Comparison of ENCODE assay signal across 8 mouse cellular contexts in genomic region chr19:47259581-47259980, GRCm38 (mm10).
DNase-seq lines count a peak whose midpoint lies in the region; ATAC-seq and TF ChIP-seq lines count a peak whose summit lies in the region.

No protein-coding gene starts in this region.

- peak; percentile 47 for DNase-seq in heart, postnatal 0 days (ENCODE audit: low spot score)
- DNase-seq in heart, adult 8-10 months (ENCODE audit: low spot score), result no peak
- DNase-seq in forelimb bud, embryonic 11.5 days (ENCODE audit: low read depth, low spot score), result peak; percentile 56
- peak; percentile 69 for DNase-seq in limb, embryonic 11.5 days (ENCODE audit: low spot score)
- DNase-seq in retina, embryonic 14.5 days (ENCODE audit: low spot score), result peak; percentile 72
- DNase-seq in left cerebral cortex, adult 8-10 months (ENCODE audit: low spot score in 2 of 2), result no peak

- peak; percentile 59 for TF ChIP-seq CTCF in heart, postnatal 0 days (IDR thresholded peaks at IDR 0.05; ENCODE audit: low read depth)
- TF ChIP-seq CTCF in bone marrow, adult 2 months (IDR thresholded peaks at IDR 0.05; ENCODE audit: control insufficient read depth, insufficient read depth, low read length), result peak; percentile 55; the same call in 1 of the 2 replicates

- TF ChIP-seq EP300 in heart, postnatal 0 days (IDR thresholded peaks at IDR 0.05; ENCODE audit: low read depth), result no peak

- no peak overlapping the region for H3K27ac ChIP-seq in heart, postnatal 0 days (ENCODE audit: low read depth)
- H3K27ac ChIP-seq in bone marrow, adult 2 months (ENCODE audit: control insufficient read depth, insufficient read depth, low read depth, low read length, poor library complexity), result no peak overlapping the region
- no peak overlapping the region for H3K27ac ChIP-seq in limb, embryonic 11.5 days (replicated peaks; ENCODE audit: low read depth, low read length)
- H3K27ac ChIP-seq in heart, embryonic 11.5 days (ENCODE audit: low read depth, low read length), result no peak overlapping the region

- no peak for TF ChIP-seq POLR2A in bone marrow, adult 2 months (IDR thresholded peaks at IDR 0.05; ENCODE audit: borderline replicate concordance, control insufficient read depth, low read depth, low read length)

- 0 out of 2 replicates have a peak, but pooled peaks cover under 1% of the 10 kb centered on the region for H3K27me3 ChIP-seq in heart, postnatal 0 days (ENCODE audit: control insufficient read depth, insufficient read depth, low read length)
- H3K27me3 ChIP-seq in limb, embryonic 11.5 days (ENCODE audit: control insufficient read depth, insufficient read depth, low read length), result no peaks in the 10 kb centered on the region
- no peaks in the 10 kb centered on the region; the same call in 1 of the 2 replicates for H3K27me3 ChIP-seq in heart, embryonic 11.5 days (ENCODE audit: control insufficient read depth, insufficient read depth, low read length)

- H3K9ac ChIP-seq in heart, postnatal 0 days (replicated peaks; ENCODE audit: low read depth, low read length), result no peak overlapping the region
- no peak overlapping the region for H3K9ac ChIP-seq in limb, embryonic 11.5 days (ENCODE audit: low read length)
- no peak overlapping the region for H3K9ac ChIP-seq in heart, embryonic 11.5 days (ENCODE audit: low read depth, low read length)

- 14% methylated on average over 5 of the region's 5 CpGs for WGBS in heart, postnatal 0 days
- WGBS in bone marrow, adult 2 months, result 29% methylated on average over 5 of the region's 5 CpGs
- 11% methylated on average over 5 of the region's 5 CpGs for WGBS in limb, embryonic 11.5 days
- WGBS in heart, embryonic 11.5 days (ENCODE audit: insufficient replicate concordance), result 11% methylated on average over 5 of the region's 5 CpGs

- peaks cover 7% of the 10 kb centered on the region for H3K36me3 ChIP-seq in heart, postnatal 0 days (replicated peaks; ENCODE audit: control insufficient read depth, insufficient read depth, low read length)
- no peaks in the 10 kb centered on the region for H3K36me3 ChIP-seq in limb, embryonic 11.5 days (ENCODE audit: control insufficient read depth, insufficient read depth, low read length)
- no peaks in the 10 kb centered on the region for H3K36me3 ChIP-seq in heart, embryonic 11.5 days (ENCODE audit: control insufficient read depth, insufficient read depth, low read length)

- H3K4me3 ChIP-seq in heart, postnatal 0 days (ENCODE audit: low read depth, low read length), result no peak overlapping the region
- H3K4me3 ChIP-seq in bone marrow, adult 2 months (replicated peaks; ENCODE audit: control insufficient read depth, low read depth, low read length), result no peak overlapping the region
- no peak overlapping the region for H3K4me3 ChIP-seq in limb, embryonic 11.5 days (ENCODE audit: low read depth, low read length)
- no peak overlapping the region for H3K4me3 ChIP-seq in heart, embryonic 11.5 days (ENCODE audit: low read depth, low read length)

- H3K4me1 ChIP-seq in heart, postnatal 0 days (ENCODE audit: control insufficient read depth, insufficient read depth), result no peaks in the 10 kb centered on the region
- H3K4me1 ChIP-seq in bone marrow, adult 2 months (ENCODE audit: control insufficient read depth, insufficient read depth, low read length), result no peaks in the 10 kb centered on the region
- H3K4me1 ChIP-seq in limb, embryonic 11.5 days (ENCODE audit: control insufficient read depth, insufficient read depth, low read length), result no peaks in the 10 kb centered on the region
- H3K4me1 ChIP-seq in heart, embryonic 11.5 days (ENCODE audit: control insufficient read depth, insufficient read depth, low read length), result no peaks in the 10 kb centered on the region; the same call in 1 of the 2 replicates

- peak; percentile 16; the same call in 1 of the 2 replicates for ATAC-seq in heart, postnatal 0 days (ENCODE audit: insufficient read depth, low read depth)
- ATAC-seq in limb, embryonic 11.5 days (ENCODE audit: insufficient number of reproducible peaks, low FRiP score, low TSS enrichment, low read depth), result peak; percentile 20; the same call in 1 of the 2 replicates
- no peak for ATAC-seq in heart, embryonic 11.5 days (replicated peaks; ENCODE audit: insufficient number of reproducible peaks, low FRiP score, low TSS enrichment)

- H3K4me2 ChIP-seq in heart, postnatal 0 days (ENCODE audit: low read depth, low read length), result no peak overlapping the region
- no peak overlapping the region for H3K4me2 ChIP-seq in limb, embryonic 11.5 days (ENCODE audit: low read depth, severe bottlenecking)
- no peak overlapping the region for H3K4me2 ChIP-seq in heart, embryonic 11.5 days

- H3K9me3 ChIP-seq in heart, postnatal 0 days (replicated peaks; ENCODE audit: control insufficient read depth, low read length), result no peaks in the 10 kb centered on the region
- no peaks in the 10 kb centered on the region for H3K9me3 ChIP-seq in limb, embryonic 11.5 days (ENCODE audit: control insufficient read depth, low read length)
- H3K9me3 ChIP-seq in heart, embryonic 11.5 days (replicated peaks; ENCODE audit: control insufficient read depth, low read length), result no peaks in the 10 kb centered on the region

Comparison
In these comparisons a context has a peak if more than half of its experiments do, and no peak if none do; other contexts are left out.
1. DNase-seq: peak in heart, postnatal 0 days (single experiment), forelimb bud, embryonic 11.5 days (single experiment), limb, embryonic 11.5 days (single experiment) and retina, embryonic 14.5 days (single experiment); none in heart, adult 8-10 months (single experiment) and left cerebral cortex, adult 8-10 months (0 of 2).